Mouse (Mus musculus) heart, adult 18-20 months (tissue): Measurements from ENCODE around the gene A630095N17Rik. TPM values are rescaled to one million over a fixed set of nuclear protein-coding genes. Genes with fewer than 3 reads are reported as not detected.

Experiments used
- DNase-seq, 2 experiments: peaks; one replicate each; pipeline ENCODE4 v3.0.0; 2021 to 2022; ENCODE audit warnings: mixed read lengths in 1 of 2
- long read RNA-seq, 2 experiments: library from polyadenylated mRNA; stranded (forward); transcript quantifications; one replicate each; pipeline ENCODE4 v2.0.0; 2021
- total RNA-seq, 2 experiments: library from RNA; stranded (reverse); gene quantifications; 2 replicates each; pipeline ENCODE4 v1.2.3; 2021

The A630095N17Rik gene
- total RNA-seq: not detected
- long read RNA-seq, experiment 1: 0 reads
- long read RNA-seq, experiment 2: 0 reads

DNA sequence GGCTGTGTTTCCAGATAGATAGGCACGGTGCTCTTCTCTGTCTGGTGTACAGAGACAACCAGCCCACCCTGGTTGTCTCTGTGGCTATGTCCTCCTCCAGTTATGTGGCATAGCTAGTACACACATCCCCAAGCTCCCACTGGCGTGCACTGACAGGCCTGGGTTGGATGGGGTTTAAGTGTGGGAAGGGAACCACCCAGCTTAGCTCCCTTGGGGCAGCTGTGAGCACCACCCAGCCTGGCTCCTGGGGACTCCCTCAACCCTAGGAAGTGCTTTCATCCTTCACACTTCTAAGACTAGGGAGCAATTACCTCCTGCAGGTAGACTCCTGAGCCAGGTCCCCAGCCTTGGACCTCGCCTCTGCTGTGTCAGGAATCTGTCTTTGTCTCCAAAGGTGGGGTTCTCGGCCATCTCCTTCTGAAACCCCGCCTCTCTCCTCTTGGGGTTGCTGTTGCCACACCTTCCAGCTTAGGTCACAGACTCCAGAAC lies at the start of gene A630095N17Rik:
A630095N17Rik (minus strand) TSS at position 439 of the 489 bp plus-strand sequence.
- DNase-seq: no peak

DNA sequence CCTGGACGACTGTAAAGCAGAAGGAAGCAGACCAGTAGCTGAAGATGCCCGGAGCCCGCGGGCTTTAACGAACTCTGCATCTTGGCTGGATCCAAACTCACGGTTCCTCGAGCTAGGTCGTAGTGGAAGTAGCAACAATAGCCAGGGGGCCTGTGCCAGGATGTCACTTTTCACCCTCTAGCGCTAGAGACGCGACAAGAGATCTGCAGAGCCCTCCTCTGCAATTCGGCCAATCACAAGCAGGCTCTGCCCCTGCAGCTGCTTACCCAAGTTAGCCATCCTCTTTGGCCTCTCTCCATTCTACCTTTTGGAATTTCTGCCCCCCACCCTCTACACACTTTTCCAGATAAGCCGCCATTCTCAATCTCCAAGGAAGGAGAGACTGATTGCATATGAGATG lies 46.3 kb upstream of the A630095N17Rik start, which contains the start of gene Resp18:
Resp18 (minus strand) TSS at position 188 of the 400 bp plus-strand sequence.
- DNase-seq: no peak

DNA sequence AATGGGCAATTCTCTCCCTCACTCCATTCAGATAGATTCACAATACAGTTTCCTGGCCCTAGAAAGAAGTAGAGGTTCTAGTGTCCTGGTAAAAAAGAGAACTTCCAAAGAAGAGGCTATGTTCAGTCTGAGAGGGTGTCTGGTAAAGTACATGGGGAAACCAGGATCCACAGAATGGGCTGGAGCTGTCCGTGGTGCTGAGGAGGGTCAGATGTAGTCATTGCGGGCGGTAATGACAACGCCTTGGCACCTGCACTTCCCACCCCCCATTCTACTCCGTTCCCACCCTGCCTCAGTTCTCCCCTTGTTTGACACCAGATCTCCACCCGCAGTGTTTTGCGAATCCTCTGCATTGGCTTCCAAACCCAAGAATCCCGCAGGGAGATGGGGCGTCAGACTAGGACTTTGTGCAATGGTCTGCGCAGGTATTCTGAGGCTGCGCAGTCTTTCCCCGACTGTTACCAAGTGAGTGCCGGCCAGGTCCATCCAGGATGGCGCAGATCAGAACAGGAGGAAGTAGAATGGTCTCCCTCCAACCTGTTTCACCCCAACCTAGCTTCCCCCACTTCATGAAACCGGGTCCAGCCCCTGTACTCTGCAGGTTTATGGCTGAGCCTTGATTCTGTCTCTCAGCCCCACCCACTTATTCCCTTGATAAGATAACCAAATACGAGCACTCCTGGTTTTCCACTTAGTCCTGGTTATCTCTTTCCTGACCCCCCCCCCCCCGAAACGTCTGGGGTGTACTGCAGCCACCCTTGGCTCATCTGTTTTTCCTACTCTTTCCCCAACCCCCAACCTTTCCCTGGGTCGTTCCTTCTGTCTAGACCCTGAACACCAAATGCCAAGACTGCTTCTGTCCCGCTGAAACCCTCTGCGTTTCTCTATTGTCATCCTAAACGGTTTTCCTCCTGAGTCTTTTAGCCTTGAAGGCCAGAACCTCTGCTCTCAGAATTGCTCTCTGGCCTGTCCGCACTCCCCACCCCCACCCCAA lies 45.6 kb upstream of the A630095N17Rik start:
- peak in 1 of 2 experiments; percentile 75 for DNase-seq

DNA sequence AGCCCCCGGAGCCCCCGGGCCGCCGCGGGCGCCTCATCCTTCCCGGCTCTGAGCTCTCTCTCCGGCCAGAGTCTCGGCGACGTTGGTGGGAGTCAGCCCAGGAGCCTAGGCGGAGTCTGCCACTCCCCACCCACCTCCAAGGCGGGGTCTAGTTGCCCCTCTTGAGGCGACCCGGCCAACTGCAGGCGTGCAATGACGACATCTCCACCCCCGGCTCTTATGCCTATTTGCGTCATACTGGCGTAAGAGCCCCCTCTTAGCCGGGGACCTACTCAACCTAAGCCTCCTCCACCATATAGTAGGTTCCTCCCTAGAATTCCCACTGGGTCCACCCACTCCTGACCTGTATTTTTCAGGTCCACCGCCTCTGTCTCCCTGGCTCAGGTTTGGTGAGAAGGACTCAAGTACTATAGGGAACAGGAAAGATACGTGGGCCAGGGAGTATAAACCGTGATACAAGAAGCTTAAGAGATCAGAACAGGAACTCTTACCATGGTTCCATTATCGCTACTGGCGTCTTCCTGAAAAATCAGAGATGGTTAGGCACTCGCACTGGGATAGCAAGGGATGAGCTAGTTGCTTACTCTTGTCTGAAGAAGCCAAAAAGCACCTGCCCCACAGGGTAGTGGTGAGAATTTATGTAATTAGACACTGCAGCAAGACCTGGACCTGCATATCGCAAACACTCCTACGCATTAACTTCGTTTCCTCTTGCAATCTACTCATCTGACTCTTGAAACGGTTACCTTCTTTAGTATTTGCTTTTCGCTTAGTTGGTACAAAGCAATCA lies 32.4 kb upstream of the A630095N17Rik start, which contains the start of gene Ptprn:
Ptprn (minus strand) TSS at position 412 of the 790 bp plus-strand sequence.
- DNase-seq: no peak

DNA sequence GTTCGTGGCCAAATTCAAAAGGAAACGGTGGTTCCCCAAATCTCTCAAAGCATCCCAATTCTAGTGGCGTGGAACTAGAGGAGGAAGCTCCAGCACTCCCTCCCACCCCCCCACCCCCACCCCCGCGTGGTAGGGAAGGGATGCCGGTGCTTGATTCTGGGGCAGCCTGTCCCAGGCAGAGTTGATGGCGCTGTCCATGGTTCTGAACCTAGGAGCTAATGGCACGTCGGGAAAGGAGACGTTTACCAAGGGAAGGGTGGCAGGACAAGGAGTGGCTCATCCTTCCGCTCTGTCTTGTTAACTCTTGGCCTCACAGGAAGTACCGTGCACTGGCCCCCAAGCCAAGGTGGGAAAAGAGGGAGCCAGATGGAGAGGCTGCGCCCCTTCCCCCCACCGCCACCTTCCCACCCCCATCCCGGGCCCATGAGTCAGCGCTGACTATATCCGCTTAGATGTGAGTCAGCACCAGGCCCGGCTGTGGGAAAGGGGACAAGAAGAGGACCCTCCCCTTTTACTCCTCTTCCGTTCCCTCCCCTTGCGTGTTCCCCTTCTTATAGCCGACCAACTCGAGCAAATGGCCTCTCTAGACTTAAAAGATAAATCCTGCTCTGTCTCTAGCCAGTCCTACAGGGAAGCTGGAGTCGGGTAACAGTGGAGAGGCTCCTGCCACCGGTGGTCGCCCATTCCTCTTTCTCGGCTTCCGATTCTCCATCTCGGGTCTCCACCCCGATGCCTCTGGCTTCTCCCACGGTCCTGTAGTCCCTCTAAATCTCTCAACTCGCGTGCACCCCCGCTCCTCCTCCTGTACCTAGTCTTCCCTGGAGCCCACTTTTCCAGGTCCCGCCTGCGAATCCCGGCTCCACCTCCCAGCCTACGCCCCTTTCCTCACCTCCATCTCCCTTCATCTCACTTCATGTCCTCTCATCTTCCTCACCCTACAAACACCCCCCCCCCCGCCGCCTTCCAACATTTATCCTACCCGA lies 31.4 kb upstream of the A630095N17Rik start:
- peak in 1 of 2 experiments; percentile 79 for DNase-seq

DNA sequence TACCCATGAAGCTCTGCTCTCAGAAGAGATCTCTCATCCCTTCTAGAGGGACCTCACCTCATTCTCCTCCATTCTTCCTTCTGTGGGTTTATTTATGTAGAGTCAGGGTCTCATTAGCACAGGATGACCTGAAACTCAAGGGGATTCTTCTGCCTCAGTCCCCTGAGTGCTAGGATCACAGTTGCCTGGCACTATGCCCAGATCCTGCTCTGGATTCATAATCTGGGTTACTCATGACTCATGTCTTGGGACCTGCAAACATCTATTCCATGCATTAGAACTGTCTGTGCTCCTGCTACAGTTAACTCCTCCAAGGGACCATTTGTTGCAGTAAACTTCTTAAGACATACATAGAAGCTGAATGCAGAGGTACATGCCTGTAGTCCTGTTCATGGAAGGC lies 29.4 kb upstream of the A630095N17Rik start:
- no peak for DNase-seq

DNA sequence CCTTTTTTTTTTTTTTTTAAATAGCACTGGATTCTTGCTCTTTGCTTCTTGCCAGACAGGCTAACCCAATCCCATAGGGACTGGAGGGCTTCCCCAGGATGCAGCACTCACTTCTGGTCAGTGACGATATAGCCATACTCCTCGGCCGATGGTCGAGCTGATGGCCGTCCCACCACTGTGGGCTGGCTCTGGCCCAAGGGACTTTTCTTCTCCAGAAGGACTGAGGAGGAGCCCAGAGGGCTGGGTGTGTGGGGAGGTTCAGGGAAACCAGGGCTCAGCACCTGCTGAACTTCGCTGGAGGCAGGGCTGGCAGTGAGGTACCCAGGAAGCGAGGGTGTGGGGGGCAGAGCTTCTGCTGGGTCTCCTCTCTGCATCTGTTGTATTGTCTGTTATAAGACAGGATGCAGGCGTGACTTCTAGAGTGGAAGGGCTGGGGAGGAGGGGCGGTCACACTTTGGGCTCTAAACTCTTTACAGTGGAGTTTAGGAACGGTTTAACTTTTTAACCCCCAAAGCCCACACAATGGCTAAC lies 23.7 kb upstream of the A630095N17Rik start:
- no peak for DNase-seq

DNA sequence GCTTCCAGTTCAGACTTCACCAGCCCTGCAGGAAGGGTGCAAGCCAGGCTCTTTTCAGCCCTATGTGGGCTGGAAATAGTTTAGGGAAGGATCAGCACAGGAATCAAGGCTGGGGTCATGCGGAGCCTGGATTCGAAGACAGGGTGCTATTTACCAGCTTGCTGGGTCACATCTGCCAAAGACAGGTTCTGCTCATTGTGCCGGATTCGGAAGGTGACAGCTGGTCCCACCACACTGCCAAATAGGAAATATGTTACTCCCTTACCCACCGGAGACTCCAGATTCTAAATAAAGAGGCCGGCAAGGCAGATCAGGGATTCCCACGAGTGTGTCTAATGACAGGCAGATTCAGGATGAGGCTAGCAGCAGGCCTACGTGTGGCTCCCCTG lies 22.7 kb upstream of the A630095N17Rik start:
- DNase-seq: no peak

DNA sequence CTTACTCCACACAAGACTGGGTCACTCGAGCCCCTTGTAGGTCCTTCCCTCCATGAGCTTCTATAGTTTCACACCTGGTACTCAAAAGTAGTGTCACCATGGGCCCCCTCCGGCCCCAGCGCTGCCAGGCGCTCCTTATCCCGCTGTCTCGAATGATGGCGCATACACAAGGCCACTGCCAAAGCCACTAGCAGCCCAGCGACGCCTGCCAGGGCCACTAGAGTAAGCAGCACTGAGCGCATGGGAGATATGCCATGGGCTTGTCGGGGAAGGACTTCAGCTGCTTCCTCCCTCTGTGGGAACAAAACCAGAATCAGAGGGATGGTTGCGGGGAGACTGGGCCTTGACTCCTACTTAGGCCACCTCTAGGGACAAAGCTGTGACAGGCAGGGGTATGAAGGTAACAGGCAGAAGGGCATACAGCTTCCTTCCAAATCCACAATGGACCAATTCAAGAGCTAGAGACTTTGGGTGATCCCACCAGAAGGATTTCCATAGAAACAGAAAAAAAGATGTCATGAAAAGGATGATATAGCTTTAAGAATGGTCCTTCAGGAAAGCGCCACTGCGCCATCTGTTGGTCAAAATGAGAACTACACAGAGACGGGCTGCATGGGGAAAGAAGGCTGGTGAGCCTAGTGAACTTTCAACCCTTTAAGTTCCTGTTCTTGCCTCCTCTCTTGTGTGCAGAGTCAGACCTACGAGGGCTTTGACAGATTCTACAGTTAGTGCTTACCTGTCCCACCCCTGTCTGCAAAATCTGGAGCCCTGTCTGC lies 22.1 kb upstream of the A630095N17Rik start:
- peak; percentile 78 to 95 for DNase-seq

DNA sequence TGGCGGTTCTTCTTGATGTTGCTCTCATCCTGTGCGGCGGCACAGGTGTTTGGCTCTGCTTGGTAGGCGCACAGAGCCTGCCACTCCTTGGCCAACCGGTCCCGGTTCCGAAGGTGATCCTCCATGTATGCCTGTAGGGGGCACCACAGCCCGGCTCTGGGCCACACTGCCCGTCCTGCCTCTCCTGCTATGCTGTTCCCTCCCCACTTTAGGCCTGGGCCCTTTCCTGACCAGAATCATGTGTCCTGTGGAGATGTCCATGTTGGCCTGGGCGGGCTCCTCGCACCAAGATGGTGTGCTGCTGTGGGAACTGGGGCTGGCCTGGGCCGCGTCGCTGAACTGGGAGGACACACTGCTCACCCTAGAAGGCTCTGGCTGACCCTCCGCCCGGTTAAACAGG lies 21.1 kb upstream of the A630095N17Rik start:
- no peak for DNase-seq

DNA sequence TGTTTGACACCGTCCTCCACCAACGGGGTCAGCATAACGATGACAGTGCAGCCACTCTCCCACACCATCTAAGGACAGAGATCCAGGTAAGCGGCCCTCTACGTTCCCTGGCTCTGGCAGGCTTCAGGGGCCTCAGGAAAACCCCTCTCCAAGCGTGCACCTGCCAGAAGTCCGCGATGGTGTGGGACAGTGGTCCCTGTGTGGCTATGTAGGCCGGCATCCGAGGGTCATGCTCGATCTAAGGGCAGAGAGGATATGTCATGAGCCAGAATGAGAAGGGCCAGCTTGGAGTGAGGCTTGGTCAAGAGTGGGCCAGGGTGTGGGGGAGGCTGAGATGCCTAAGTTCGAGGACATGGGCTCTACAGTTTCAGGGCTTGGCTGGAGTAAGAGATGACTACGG lies 20.4 kb upstream of the A630095N17Rik start:
- DNase-seq: no peak

DNA sequence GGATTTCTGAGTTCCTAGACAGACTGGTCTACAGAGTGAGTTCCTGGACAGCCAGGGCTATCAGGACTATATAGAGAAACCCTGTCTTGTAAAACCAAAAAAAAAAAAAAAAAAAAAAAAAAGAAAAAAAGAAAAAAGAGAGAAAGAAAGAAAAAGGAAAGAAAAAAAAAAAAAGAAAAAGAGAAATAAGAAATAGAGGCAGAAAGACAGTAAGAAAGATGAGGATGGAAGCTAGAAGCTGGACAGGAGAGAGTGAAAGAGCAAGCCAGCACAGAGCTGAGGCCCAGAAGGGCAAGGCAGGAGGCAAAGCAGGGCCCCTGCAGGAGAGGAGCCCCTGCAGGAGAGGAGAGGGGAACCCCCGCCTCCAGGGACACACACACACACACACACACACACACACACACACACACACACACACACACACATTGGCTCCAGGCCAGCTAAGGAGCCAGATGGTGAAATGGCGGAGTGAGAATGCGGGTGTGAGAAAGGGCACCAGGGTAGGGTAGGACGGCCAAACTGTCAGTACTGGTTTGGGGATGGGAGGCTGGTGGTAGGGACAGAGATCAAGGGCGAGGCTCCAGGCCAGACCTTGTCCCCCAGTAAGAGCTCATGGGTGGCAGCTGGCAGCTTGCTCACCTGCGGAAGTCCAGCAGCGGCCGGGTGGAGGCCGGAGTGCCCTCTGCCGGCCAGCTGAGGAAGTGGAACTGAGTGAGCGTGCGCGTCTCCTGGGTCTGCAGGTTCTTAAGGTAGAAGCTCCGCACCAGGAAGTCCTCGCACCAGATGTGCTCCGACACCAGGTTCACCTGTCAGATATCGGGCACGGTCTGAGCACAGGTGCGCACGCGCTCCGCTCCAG lies 19.4 kb upstream of the A630095N17Rik start:
- DNase-seq: peak; percentile 83 to 85

DNA sequence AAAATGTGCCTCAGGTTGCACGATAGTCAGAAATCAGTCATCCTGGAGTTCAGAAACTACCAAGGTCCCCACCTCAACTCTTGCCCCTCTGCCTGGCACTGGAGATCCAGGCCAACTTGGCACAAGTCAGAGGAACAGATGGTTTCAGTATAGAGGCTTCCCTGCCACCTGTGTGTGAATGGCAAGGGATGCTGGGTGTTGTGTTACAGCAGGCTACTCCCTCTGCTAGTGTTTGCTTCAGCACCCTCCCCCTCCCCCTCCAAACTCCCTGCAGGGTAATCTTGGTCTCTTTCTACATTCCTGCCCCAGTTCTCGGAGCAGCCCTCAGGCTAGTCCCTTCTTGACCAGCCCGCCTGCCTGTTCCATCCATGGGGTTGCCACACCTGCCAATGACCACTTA lies 18.6 kb upstream of the A630095N17Rik start:
- DNase-seq: no peak

DNA sequence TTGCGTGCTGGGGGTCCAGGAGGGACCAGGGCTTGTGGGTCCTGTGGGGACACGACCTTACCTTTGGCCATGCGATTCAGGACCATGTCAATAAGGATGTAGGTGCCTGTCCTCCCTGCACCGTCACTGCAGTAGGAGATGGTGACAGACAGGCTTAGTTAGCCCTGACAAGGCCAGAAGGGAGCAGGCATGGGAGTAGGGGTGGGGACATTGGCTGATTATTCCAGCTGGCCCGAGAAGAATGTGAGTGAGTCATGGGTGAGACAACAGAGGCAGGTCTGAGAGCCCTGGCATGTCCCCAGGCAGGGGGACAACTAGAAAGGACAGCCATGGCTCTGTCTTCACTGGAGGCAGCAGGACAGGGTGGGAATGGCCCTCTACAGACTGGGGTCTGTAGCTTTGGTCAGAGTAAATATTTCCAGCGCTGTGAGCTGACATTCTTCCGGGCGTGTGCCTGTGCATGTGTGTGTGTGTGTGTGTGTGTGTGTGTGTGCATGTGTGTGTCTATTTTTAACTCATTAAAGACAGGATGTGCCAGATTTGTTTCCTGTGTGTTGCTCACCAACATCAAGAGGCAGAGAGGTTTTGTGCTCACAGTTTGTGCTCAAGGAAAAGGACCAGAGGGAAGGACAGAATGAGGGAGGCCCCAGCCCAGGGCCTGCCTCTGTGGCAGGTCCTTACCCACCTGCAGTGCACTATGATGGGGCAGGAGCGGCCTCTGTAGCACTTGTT lies 16.3 kb upstream of the A630095N17Rik start:
- peak; percentile 77 to 85 for DNase-seq

DNA sequence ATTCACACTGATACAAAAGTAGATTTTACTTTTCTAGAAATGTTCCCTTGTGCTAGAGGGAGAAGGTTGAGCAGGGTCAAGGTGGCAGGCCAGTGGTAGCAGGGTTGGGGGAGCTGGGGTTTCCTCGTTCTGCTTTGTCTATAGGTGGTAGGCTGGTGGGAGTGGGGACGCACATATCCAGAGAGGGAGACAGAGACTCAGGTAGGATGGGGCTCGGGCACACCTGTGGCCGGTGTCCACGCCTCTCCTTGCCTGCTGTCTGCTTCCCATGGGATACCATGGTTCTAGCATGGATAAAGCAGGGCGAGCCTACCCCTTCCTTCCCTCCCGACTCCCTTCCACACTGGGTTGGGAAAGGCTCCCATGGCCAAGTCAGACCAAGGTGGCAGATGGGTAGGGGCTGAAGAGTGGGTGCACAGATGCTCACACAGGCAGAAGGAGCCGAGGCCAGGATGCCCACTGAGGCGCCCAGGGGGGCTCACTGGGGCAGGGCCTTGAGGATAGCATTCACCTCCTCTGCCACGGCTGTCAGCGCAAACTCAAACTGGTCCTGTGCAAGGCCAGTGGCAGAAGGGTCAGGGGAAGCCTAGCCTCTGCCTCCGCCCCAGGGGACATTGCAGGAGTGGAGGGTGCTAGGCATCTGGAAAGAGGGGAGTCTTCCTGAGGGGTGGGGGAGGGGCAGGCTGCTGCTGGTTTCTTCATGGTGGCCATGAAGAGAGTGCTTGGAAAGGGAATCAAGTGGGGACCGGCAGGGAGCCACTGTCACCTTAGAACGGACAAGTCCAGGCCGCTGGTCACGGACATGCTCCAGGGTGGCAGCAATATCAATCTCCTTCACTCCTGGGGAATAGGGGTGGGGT lies 15.4 kb upstream of the A630095N17Rik start:
- DNase-seq: peak in 1 of 2 experiments; percentile 25

DNA sequence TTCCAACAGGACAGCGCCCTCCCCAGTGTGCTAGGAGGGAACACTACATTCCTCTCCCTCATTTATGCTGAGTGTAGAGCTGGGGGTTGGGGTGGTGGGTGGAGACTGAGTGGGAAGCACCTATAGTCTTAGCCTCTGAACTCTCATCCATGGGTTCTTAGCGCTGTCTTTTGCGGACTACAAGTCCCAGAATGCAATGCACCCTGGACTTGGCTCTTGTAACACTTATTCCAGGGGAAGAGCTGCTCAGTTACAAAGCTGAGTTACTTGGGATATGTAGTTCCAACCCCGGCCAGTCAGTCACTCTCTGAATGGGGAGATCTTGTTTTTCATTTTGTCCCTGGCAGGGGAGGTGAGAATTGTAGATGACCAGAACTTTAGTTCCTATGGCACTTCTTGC lies 12.9 kb upstream of the A630095N17Rik start:
- peak; percentile 50 to 69 for DNase-seq

DNA sequence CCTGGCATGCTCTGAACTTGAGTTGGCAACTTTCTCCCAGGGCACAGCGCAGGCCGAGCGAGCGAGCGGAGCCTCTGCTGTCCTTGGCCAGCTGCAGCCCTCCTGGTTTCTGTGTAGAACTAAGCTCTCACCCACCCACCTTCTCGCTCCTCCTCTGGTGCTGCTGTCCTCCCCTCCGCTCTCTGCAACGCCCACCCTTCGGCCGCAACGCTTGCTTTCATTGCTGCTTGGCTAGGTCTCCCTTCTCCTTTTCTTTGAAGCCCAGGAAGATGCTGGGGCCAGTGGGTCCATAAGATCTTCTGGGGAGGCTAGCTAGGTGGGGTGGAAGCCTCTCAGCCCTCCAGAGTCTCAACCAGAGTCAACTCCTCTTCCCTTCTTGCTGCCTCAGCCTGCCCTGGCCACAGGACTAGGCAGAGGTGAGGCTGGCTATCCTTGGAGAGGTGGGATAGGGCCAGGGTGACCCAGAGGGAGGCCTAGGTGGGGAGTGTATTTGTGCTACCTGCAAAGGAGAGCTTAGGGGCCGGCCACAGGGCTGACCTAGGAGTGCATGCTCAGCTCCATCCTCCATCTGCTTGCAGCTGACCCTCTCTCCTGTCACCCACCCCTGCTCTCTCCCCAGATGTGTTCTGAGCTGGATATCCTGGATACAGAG lies 12.4 kb upstream of the A630095N17Rik start:
- DNase-seq: no peak
